Mouse (Mus musculus) right cerebral cortex, postnatal 10 days (tissue): Measurements from ENCODE around the gene Srpk1.

Experiments used
- DNase-seq, 2 experiments: peaks; one replicate each; pipeline ENCODE4 v3.0.0; 2021; ENCODE audit warnings: low spot score in 2 of 2

Srpk1 gene

GRCm38 (mm10) chr17:28613096-28613495, 9.4 kb downstream of the Srpk1 start:
- no peak for DNase-seq

- DNase-seq: no peak
These were observed 9.9 kb downstream of the Srpk1 start for GRCm38 (mm10) chr17:28612603-28613002.

- DNase-seq: no peak
These were observed 13.0 kb downstream of the Srpk1 start for GRCm38 (mm10) chr17:28609543-28609942.

GRCm38 (mm10) chr17:28601557-28602250, 20.8 kb downstream of the Srpk1 start:
- no peak for DNase-seq

- no peak for DNase-seq
These were observed 21.7 kb downstream of the Srpk1 start for GRCm38 (mm10) chr17:28600780-28601179.

GRCm38 (mm10) chr17:28593965-28594364, 28.5 kb downstream of the Srpk1 start:
- no peak for DNase-seq

- peak; percentile 78 to 87 for DNase-seq
These were observed 29.5 kb downstream of the Srpk1 start for GRCm38 (mm10) chr17:28592998-28593397.

GRCm38 (mm10) chr17:28591476-28591875, 31.0 kb downstream of the Srpk1 start:
- no peak for DNase-seq

- no peak for DNase-seq
These were observed 31.9 kb downstream of the Srpk1 start for GRCm38 (mm10) chr17:28590596-28590995.

- DNase-seq: no peak
These were observed 33.9 kb downstream of the Srpk1 start for GRCm38 (mm10) chr17:28588591-28588990.

- no peak for DNase-seq
These were observed 36.0 kb downstream of the Srpk1 start for GRCm38 (mm10) chr17:28586509-28586908.

- DNase-seq: no peak
These were observed 41.5 kb downstream of the Srpk1 start for GRCm38 (mm10) chr17:28581056-28581455.

- peak in 1 of 2 experiments; percentile 59 for DNase-seq
These were observed 42.1 kb downstream of the Srpk1 start for GRCm38 (mm10) chr17:28580396-28580795.

GRCm38 (mm10) chr17:28575244-28576125, 47.0 kb downstream of the Srpk1 start, which contains the start of gene Lhfpl5:
Gene Lhfpl5, plus strand, starts transcription at chr17:28575641.
- peak in 1 of 2 experiments; percentile 48 for DNase-seq

GRCm38 (mm10) chr17:28572941-28573340, 49.6 kb downstream of the Srpk1 start:
- DNase-seq: no peak

GRCm38 (mm10) chr17:28572521-28572920, 50.0 kb downstream of the Srpk1 start:
- no peak for DNase-seq

GRCm38 (mm10) chr17:28571868-28572267, 50.6 kb downstream of the Srpk1 start:
- DNase-seq: no peak

GRCm38 (mm10) chr17:28567541-28567940, 55.0 kb downstream of the Srpk1 start:
- peak in 1 of 2 experiments; percentile 19 for DNase-seq

GRCm38 (mm10) chr17:28565181-28565580, 57.3 kb downstream of the Srpk1 start:
- DNase-seq: no peak

GRCm38 (mm10) chr17:28561613-28562012, 60.9 kb downstream of the Srpk1 start:
- DNase-seq: no peak

GRCm38 (mm10) chr17:28560598-28560997, 61.9 kb downstream of the Srpk1 start, which contains the start of gene Clps:
Gene Clps, minus strand, starts transcription at chr17:28560766.
- no peak for DNase-seq

GRCm38 (mm10) chr17:28557772-28558171, 64.7 kb downstream of the Srpk1 start:
- DNase-seq: no peak
